20 mouse cellular contexts compared by ENCODE assay signal in the genomic region with DNA sequence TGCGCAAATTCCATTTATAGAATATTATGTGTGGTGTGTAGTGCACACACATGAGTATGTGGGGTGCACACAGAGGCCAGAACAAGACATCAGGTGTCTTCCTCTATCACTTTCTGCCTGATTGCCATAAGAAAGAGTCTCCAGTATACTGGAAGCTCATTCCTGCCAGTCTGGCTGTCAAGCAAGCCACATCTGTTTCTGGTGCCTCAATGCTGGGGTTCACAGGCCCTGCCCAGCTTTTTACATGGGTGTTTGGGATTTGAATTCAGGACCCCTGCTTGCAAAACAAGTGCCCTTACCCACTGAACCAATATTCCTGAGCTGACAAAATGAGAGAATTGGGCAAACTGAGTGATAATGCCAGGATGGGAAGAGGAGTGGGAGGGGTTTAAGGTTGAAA.
"Had no signal": no experiment of that assay in that cellular context is flagged by ENCODE, and none has a peak within 500 bp of the region (broad histone marks: within the 10 kb centered on the region; RNA-seq: fewer than 3 reads in every experiment).

No protein-coding gene starts in this region.

- H3K36me3 ChIP-seq: kidney, embryonic 15.5 days; limb, embryonic 15.5 days had no signal

- H3K9ac ChIP-seq: forebrain, postnatal 0 days; hindbrain, embryonic 15.5 days; kidney, embryonic 15.5 days; limb, embryonic 13.5 days; limb, embryonic 15.5 days; liver, embryonic 12.5 days; liver, embryonic 14.5 days had no signal

- H3K9me3 ChIP-seq: heart, embryonic 10.5 days; heart, embryonic 12.5 days; hindbrain, embryonic 12.5 days; hindbrain, embryonic 15.5 days; kidney, embryonic 15.5 days; limb, embryonic 13.5 days; limb, embryonic 15.5 days; liver, embryonic 12.5 days had no signal

- DNase-seq: forebrain, postnatal 0 days; gastrocnemius, postnatal 14 days; gastrocnemius, postnatal 36 days; heart, postnatal 10 days; heart, postnatal 36 days; kidney, adult 11 months; kidney, adult 2 months; kidney, adult 9 months; layer of hippocampus, postnatal 36 days had no signal

- H3K27me3 ChIP-seq: heart, embryonic 12.5 days; hindbrain, embryonic 12.5 days; hindbrain, embryonic 15.5 days; kidney, embryonic 15.5 days; limb, embryonic 13.5 days; limb, embryonic 15.5 days; liver, embryonic 12.5 days had no signal

- H3K27ac ChIP-seq: heart, embryonic 10.5 days; hindbrain, embryonic 15.5 days; kidney, embryonic 15.5 days; limb, embryonic 13.5 days; limb, embryonic 15.5 days; liver, embryonic 14.5 days had no signal

- ATAC-seq: forebrain, postnatal 0 days; hindbrain, postnatal 0 days; intestine, embryonic 16.5 days; liver, embryonic 12.5 days had no signal

- H3K4me2 ChIP-seq: limb, embryonic 15.5 days; liver, embryonic 12.5 days had no signal

- H3K4me3 ChIP-seq: heart, embryonic 10.5 days; heart, embryonic 12.5 days; hindbrain, embryonic 12.5 days; hindbrain, embryonic 15.5 days; kidney, embryonic 15.5 days; limb, embryonic 13.5 days; limb, embryonic 15.5 days; liver, embryonic 12.5 days had no signal
